Mouse (Mus musculus): ENCODE results near the gene Elmo2.

GRCm38 (mm10) chr2:165349466-165349865 is 23.2 kb upstream of the Elmo2 start:
- TF ChIP-seq CTCF (IDR thresholded peaks at IDR 0.05; ENCODE audit: insufficient read depth, low read length) (no peak), POLR2A (IDR thresholded peaks at IDR 0.05; ENCODE audit: borderline replicate concordance, extremely low read depth, low read depth, low read length) (no peak)

Measured in lung, adult 2 months (tissue).